8 mouse cellular contexts compared by ENCODE assay signal in the genomic region with DNA sequence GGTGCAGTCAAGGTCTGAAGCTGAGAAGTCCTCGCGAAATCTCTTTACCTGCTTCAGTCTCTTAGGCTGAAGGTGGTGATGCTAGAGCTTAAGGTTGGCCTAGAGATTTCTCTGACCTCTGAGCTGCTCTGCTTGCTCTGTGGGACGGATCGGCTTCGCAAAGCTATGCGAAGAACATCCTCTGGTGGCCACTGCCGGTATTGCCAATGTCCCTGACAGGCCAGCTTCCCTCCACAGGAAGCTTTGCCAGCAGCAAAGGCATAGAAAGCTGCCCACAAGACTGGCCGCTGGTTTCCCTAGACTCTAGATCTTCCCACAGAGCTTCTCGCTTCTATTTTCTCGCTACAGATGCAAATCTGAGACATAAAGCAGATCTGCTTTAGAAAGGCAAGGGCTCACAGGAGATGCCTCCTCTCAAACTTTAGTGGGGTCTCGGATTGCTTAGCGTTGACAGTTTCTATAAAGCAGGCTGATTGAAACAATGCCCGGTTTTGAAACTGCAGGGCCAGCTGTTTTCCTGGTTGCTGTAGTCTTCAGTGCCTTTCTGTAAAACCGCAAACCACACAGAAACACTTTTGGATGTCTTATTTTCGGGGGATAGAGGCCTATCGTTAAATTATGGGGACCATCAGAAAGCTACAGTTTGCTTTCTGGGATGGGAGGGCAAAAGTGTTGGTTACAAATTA.
DNase-seq lines count a peak whose midpoint lies in the region; ATAC-seq and TF ChIP-seq lines count a peak whose summit lies in the region.

No protein-coding gene starts in this region.

- TF ChIP-seq POLR2A in kidney, adult 2 months (IDR thresholded peaks at IDR 0.05; ENCODE audit: low read depth, low read length): no peak

- H3K9me3 ChIP-seq in embryonic facial prominence, embryonic 11.5 days (replicated peaks; ENCODE audit: control insufficient read depth, low read length): no peaks in the 10 kb centered on the region
- H3K9me3 ChIP-seq in limb, embryonic 10.5 days (replicated peaks): no peaks in the 10 kb centered on the region
- no peaks in the 10 kb centered on the region for H3K9me3 ChIP-seq in midbrain, embryonic 16.5 days (replicated peaks; ENCODE audit: control insufficient read depth, low read length, poor library complexity, severe bottlenecking)

- ATAC-seq in embryonic facial prominence, embryonic 11.5 days (replicated peaks; ENCODE audit: insufficient number of reproducible peaks, low FRiP score, low TSS enrichment, low read depth): peak; percentile 72; the same call in 1 of the 2 replicates
- peak; percentile 82 for ATAC-seq in midbrain, embryonic 16.5 days

- H3K36me3 ChIP-seq in embryonic facial prominence, embryonic 11.5 days (replicated peaks; ENCODE audit: control insufficient read depth, insufficient read depth, low read depth, low read length): no peaks in the 10 kb centered on the region
- no peaks in the 10 kb centered on the region for H3K36me3 ChIP-seq in kidney, adult 2 months (ENCODE audit: control insufficient read depth, insufficient read depth, low read length)
- H3K36me3 ChIP-seq in limb, embryonic 10.5 days: no peaks in the 10 kb centered on the region
- no peaks in the 10 kb centered on the region for H3K36me3 ChIP-seq in midbrain, embryonic 16.5 days (ENCODE audit: control insufficient read depth, insufficient read depth, low read length)

- H3K27ac ChIP-seq in embryonic facial prominence, embryonic 11.5 days (replicated peaks; ENCODE audit: low read depth, low read length): no peak overlapping the region
- no peak overlapping the region for H3K27ac ChIP-seq in kidney, adult 2 months (ENCODE audit: insufficient read depth, low read depth, low read length)
- peak overlapping the region; percentile 71; the same call in 1 of the 2 replicates for H3K27ac ChIP-seq in limb, embryonic 10.5 days
- no peak overlapping the region for H3K27ac ChIP-seq in midbrain, embryonic 16.5 days (ENCODE audit: low read length)

- DNase-seq in 3134 (ENCODE audit: extremely low read depth, insufficient read length, low spot score): peak; percentile 15
- DNase-seq in adrenal gland, postnatal 14 days: peak; percentile 81
- DNase-seq in embryonic facial prominence, embryonic 11.5 days (ENCODE audit: low spot score): peak; percentile 91
- DNase-seq in heart, adult 8-10 months (ENCODE audit: low spot score): peak; percentile 42
- peak; percentile 74 for DNase-seq in kidney, adult 2 months
- peak; percentile 84 for DNase-seq in limb, embryonic 10.5 days (ENCODE audit: low spot score)
- peak; percentile 24 to 79 for DNase-seq in spleen, postnatal 10 days (ENCODE audit: low spot score in 2 of 2)

- no peak overlapping the region for H3K4me3 ChIP-seq in embryonic facial prominence, embryonic 11.5 days (ENCODE audit: low read depth, low read length)
- no peak overlapping the region for H3K4me3 ChIP-seq in kidney, adult 2 months (ENCODE audit: insufficient read depth, low read depth, low read length)
- H3K4me3 ChIP-seq in limb, embryonic 10.5 days: peak overlapping the region; percentile 6; the same call in 1 of the 2 replicates
- H3K4me3 ChIP-seq in midbrain, embryonic 16.5 days (ENCODE audit: low read depth, low read length): no peak overlapping the region

- TF ChIP-seq CTCF in kidney, adult 2 months (conservative IDR thresholded peaks at IDR 0.05; ENCODE audit: insufficient read depth, insufficient read length, low read depth, low read length): peak; percentile 79

- H3K27me3 ChIP-seq in embryonic facial prominence, embryonic 11.5 days (ENCODE audit: control insufficient read depth, insufficient read depth, low read length): no peaks in the 10 kb centered on the region
- H3K27me3 ChIP-seq in kidney, adult 2 months (replicated peaks; ENCODE audit: control insufficient read depth, insufficient read depth, low read length): no peaks in the 10 kb centered on the region
- H3K27me3 ChIP-seq in limb, embryonic 10.5 days (ENCODE audit: low read depth, poor library complexity, severe bottlenecking): no peaks in the 10 kb centered on the region
- H3K27me3 ChIP-seq in midbrain, embryonic 16.5 days (ENCODE audit: control insufficient read depth, insufficient read depth, low read depth, low read length): no peaks in the 10 kb centered on the region

- no peaks in the 10 kb centered on the region for H3K4me1 ChIP-seq in embryonic facial prominence, embryonic 11.5 days (ENCODE audit: control insufficient read depth, insufficient read depth, low read length)
- H3K4me1 ChIP-seq in kidney, adult 2 months (ENCODE audit: control insufficient read depth, insufficient read depth, low read length): no peaks in the 10 kb centered on the region
- H3K4me1 ChIP-seq in limb, embryonic 10.5 days: peaks cover 10% of the 10 kb centered on the region
- H3K4me1 ChIP-seq in midbrain, embryonic 16.5 days (ENCODE audit: control insufficient read depth, insufficient read depth, low read length): 0 out of 2 replicates have a peak, but pooled peaks cover 2% of the 10 kb centered on the region

- 29% methylated on average over 16 of the region's 16 CpGs for WGBS in embryonic facial prominence, embryonic 11.5 days
- 42% methylated on average over 16 of the region's 16 CpGs for WGBS in kidney, adult 2 months
- 36% methylated on average over 16 of the region's 16 CpGs for WGBS in limb, embryonic 10.5 days
- WGBS in midbrain, embryonic 16.5 days: 33% methylated on average over 16 of the region's 16 CpGs

- no peak overlapping the region for H3K4me2 ChIP-seq in embryonic facial prominence, embryonic 11.5 days (ENCODE audit: low read depth, low read length)
- H3K4me2 ChIP-seq in midbrain, embryonic 16.5 days (ENCODE audit: low read length): peak overlapping the region; percentile 15

- no peak overlapping the region for H3K9ac ChIP-seq in embryonic facial prominence, embryonic 11.5 days (replicated peaks; ENCODE audit: low read length)
- no peak overlapping the region for H3K9ac ChIP-seq in midbrain, embryonic 16.5 days (ENCODE audit: low read depth, low read length)

Comparison
In these comparisons a context has a peak if more than half of its experiments do, and no peak if none do; other contexts are left out.
1. DNase-seq: peak in every context shown above with its lines; median percentile 91 in embryonic facial prominence, embryonic 11.5 days; 84 in limb, embryonic 10.5 days; 81 in adrenal gland, postnatal 14 days; 74 in kidney, adult 2 months; 52 in spleen, postnatal 10 days; 42 in heart, adult 8-10 months; 15 in 3134.